7 mouse cellular contexts compared by ENCODE assay signal in genomic region chr10:60285183-60285582, GRCm38 (mm10). TPM values are rescaled to one million over a fixed set of nuclear protein-coding genes. Genes with fewer than 3 reads are reported as not detected.
DNase-seq lines count a peak whose midpoint lies in the region; ATAC-seq and TF ChIP-seq lines count a peak whose summit lies in the region.

No protein-coding gene starts in this region.

- H3K4me2 ChIP-seq in lung, embryonic 16.5 days (ENCODE audit: low read depth, low read length), result peak overlapping the region; percentile 23; the same call in 1 of the 2 replicates
- H3K4me2 ChIP-seq in forebrain, embryonic 14.5 days (ENCODE audit: low read length), result peak overlapping the region; percentile 51
- H3K4me2 ChIP-seq in limb, embryonic 14.5 days (replicated peaks; ENCODE audit: low read depth, low read length, severe bottlenecking), result peak overlapping the region; percentile 26; the same call in 1 of the 2 replicates
- H3K4me2 ChIP-seq in stomach, embryonic 14.5 days (replicated peaks; ENCODE audit: low read depth, low read length), result peak overlapping the region; percentile 1; the same call in 1 of the 2 replicates

- no peaks in the 10 kb centered on the region for H3K9me3 ChIP-seq in lung, embryonic 16.5 days (ENCODE audit: control insufficient read depth, low read length)
- no peaks in the 10 kb centered on the region for H3K9me3 ChIP-seq in forebrain, embryonic 14.5 days (replicated peaks; ENCODE audit: control insufficient read depth, low read length)
- no peaks in the 10 kb centered on the region for H3K9me3 ChIP-seq in limb, embryonic 14.5 days (ENCODE audit: control insufficient read depth, low read length)
- H3K9me3 ChIP-seq in stomach, embryonic 14.5 days (ENCODE audit: control insufficient read depth, low read depth, low read length), result no peaks in the 10 kb centered on the region

- DNase-seq in lung, adult 18-20 months, result no peak
- no peak for DNase-seq in forebrain, embryonic 14.5 days (ENCODE audit: low spot score)
- DNase-seq in limb, embryonic 14.5 days (ENCODE audit: low spot score), result no peak
- no peak for DNase-seq in adrenal gland, postnatal 4 days (ENCODE audit: low spot score in 2 of 2)

- H3K4me1 ChIP-seq in lung, embryonic 16.5 days (replicated peaks; ENCODE audit: control insufficient read depth, insufficient read depth, low read length), result peaks cover 32% of the 10 kb centered on the region
- peaks cover 52% of the 10 kb centered on the region for H3K4me1 ChIP-seq in forebrain, embryonic 14.5 days (ENCODE audit: control insufficient read depth, insufficient read depth, low read length)
- peaks cover 29% of the 10 kb centered on the region for H3K4me1 ChIP-seq in limb, embryonic 14.5 days (ENCODE audit: control insufficient read depth, insufficient read depth, low read length)
- H3K4me1 ChIP-seq in stomach, embryonic 14.5 days (ENCODE audit: control insufficient read depth, insufficient read depth, low read length), result peaks cover 47% of the 10 kb centered on the region

- H3K4me3 ChIP-seq in lung, embryonic 16.5 days (ENCODE audit: low read length), result no peak overlapping the region
- peak overlapping the region; percentile 14; the same call in 1 of the 2 replicates for H3K4me3 ChIP-seq in forebrain, embryonic 14.5 days (ENCODE audit: low read depth, low read length)
- no peak overlapping the region for H3K4me3 ChIP-seq in limb, embryonic 14.5 days (replicated peaks; ENCODE audit: low read length)
- H3K4me3 ChIP-seq in stomach, embryonic 14.5 days (ENCODE audit: low read depth, low read length), result no peak overlapping the region

- WGBS in lung, embryonic 16.5 days, result 57% methylated on average over 8 of the region's 8 CpGs
- 43% methylated on average over 8 of the region's 8 CpGs for WGBS in forebrain, embryonic 14.5 days
- WGBS in limb, embryonic 14.5 days, result 68% methylated on average over 8 of the region's 8 CpGs
- WGBS in stomach, embryonic 14.5 days, result 55% methylated on average over 8 of the region's 8 CpGs

- no peak overlapping the region for H3K27ac ChIP-seq in lung, embryonic 16.5 days (ENCODE audit: low read length)
- H3K27ac ChIP-seq in forebrain, embryonic 14.5 days (ENCODE audit: low read depth, low read length), result peak overlapping the region; percentile 82
- H3K27ac ChIP-seq in limb, embryonic 14.5 days (replicated peaks; ENCODE audit: low read depth, low read length), result peak overlapping the region; percentile 70
- peak overlapping the region; percentile 55 for H3K27ac ChIP-seq in stomach, embryonic 14.5 days (ENCODE audit: low read length)

- H3K36me3 ChIP-seq in lung, embryonic 16.5 days (ENCODE audit: control insufficient read depth, insufficient read depth, low read length), result no peaks in the 10 kb centered on the region
- no peaks in the 10 kb centered on the region for H3K36me3 ChIP-seq in forebrain, embryonic 14.5 days (ENCODE audit: control insufficient read depth, insufficient read depth, low read length)
- H3K36me3 ChIP-seq in limb, embryonic 14.5 days (ENCODE audit: control insufficient read depth, insufficient read depth, low read length), result peaks cover 2% of the 10 kb centered on the region; the same call in 1 of the 2 replicates
- no peaks in the 10 kb centered on the region for H3K36me3 ChIP-seq in stomach, embryonic 14.5 days (ENCODE audit: control insufficient read depth, insufficient read depth, low read length)

- peak; percentile 7; the same call in 1 of the 2 replicates for ATAC-seq in lung, embryonic 16.5 days (ENCODE audit: low read depth)
- peak; percentile 52 for ATAC-seq in forebrain, embryonic 14.5 days
- ATAC-seq in limb, embryonic 14.5 days (ENCODE audit: low FRiP score, low read depth), result no peak
- no peak for ATAC-seq in stomach, embryonic 14.5 days (ENCODE audit: insufficient number of reproducible peaks, insufficient read depth, low FRiP score, low read depth)
- ATAC-seq in CD4-positive, CD25-positive, alpha-beta regulatory T cell, adult 4 months, result no peak

- H3K27me3 ChIP-seq in lung, embryonic 16.5 days (ENCODE audit: control insufficient read depth, insufficient read depth, low read depth, low read length), result peaks cover 10% of the 10 kb centered on the region; the same call in 1 of the 2 replicates
- H3K27me3 ChIP-seq in forebrain, embryonic 14.5 days (replicated peaks; ENCODE audit: control insufficient read depth, insufficient read depth, low read length), result no peaks in the 10 kb centered on the region
- H3K27me3 ChIP-seq in limb, embryonic 14.5 days (ENCODE audit: control insufficient read depth, insufficient read depth, low read length), result no peaks in the 10 kb centered on the region
- no peaks in the 10 kb centered on the region for H3K27me3 ChIP-seq in stomach, embryonic 14.5 days (ENCODE audit: control insufficient read depth, insufficient read depth, low read length)

- H3K9ac ChIP-seq in lung, embryonic 16.5 days (ENCODE audit: low read length), result peak overlapping the region; percentile 4; the same call in 1 of the 2 replicates
- H3K9ac ChIP-seq in forebrain, embryonic 14.5 days (ENCODE audit: low read length), result peak overlapping the region; percentile 53
- H3K9ac ChIP-seq in limb, embryonic 14.5 days (ENCODE audit: low read depth, low read length, severe bottlenecking), result no peak overlapping the region
- H3K9ac ChIP-seq in stomach, embryonic 14.5 days (replicated peaks; ENCODE audit: low read depth, low read length), result no peak overlapping the region

- TF ChIP-seq POLR2A in limb, embryonic 14.5 days (IDR thresholded peaks at IDR 0.05; ENCODE audit: borderline replicate concordance, extremely low read depth, insufficient read depth, insufficient read length), result no peak

RNA-seq across cellular contexts. Expression of gene Psap, which starts 7.8 kb away (rescaled TPM):
- polyA plus RNA-seq in lung, embryonic 16.5 days (2015; fragmentation: Nextera tagmentation; extraction: Ambion mirVana), result 131 and 132 TPM in 2 replicates
- 164 and 170 TPM in 2 replicates for polyA plus RNA-seq in forebrain, embryonic 14.5 days (2014; fragmentation: Nextera tagmentation; extraction: Ambion mirVana)
- 648 and 665 TPM in 2 replicates for polyA plus RNA-seq in limb, embryonic 14.5 days (2012; rRNA removed)
- 121 and 125 TPM in 2 replicates for polyA plus RNA-seq in limb, embryonic 14.5 days (2014; fragmentation: Nextera tagmentation; extraction: Ambion mirVana)
- 106 and 108 TPM in 2 replicates for polyA plus RNA-seq in stomach, embryonic 14.5 days (2014; fragmentation: Nextera tagmentation; extraction: Ambion mirVana)
- total RNA-seq in adrenal gland, postnatal 4 days (2021), result 100 to 1,000 TPM; 671 to 696 TPM
- 100 to 1,000 TPM in 1 of 2 experiments, 10 to 100 TPM in 1; 89.0 to 427 TPM for polyA plus RNA-seq in CD4-positive, CD25-positive, alpha-beta regulatory T cell, adult 4 months (2017; shearing (Covaris generic))

Comparison
In these comparisons a context has a peak if more than half of its experiments do, and no peak if none do; other contexts are left out.
1. ATAC-seq: peak in lung, embryonic 16.5 days (single experiment) and forebrain, embryonic 14.5 days (single experiment); none in limb, embryonic 14.5 days (single experiment), stomach, embryonic 14.5 days (single experiment) and CD4-positive, CD25-positive, alpha-beta regulatory T cell, adult 4 months (single experiment).
2. H3K4me2 ChIP-seq: peak in every context shown above with its lines; median percentile 51 in forebrain, embryonic 14.5 days; 26 in limb, embryonic 14.5 days; 23 in lung, embryonic 16.5 days; 1 in stomach, embryonic 14.5 days.
3. H3K9ac ChIP-seq: peak in lung, embryonic 16.5 days (single experiment) and forebrain, embryonic 14.5 days (single experiment); none in limb, embryonic 14.5 days (single experiment) and stomach, embryonic 14.5 days (single experiment).